Mouse (Mus musculus) liver, adult 2 months (tissue): ENCODE measurements at regions not wholly inside any gene's neighbourhood (a gene's known extent, or its start where the extent isn't known, plus 50 kb on each side); places are given as distances from the start of the nearest gene placed in this dataset.

Experiments used
- DNase-seq: peaks from one replicate; pipeline ENCODE4 v3.0.0-alpha.2; 2011; ENCODE audit warnings: low read depth, low spot score; ENCODE audit errors: extremely low read depth
- H3K27ac ChIP-seq: fragments of 200-500 bp; replicated peaks from 2 replicates; pipeline ENCODE4 v1.5.1; 2012; ENCODE audit warnings: low read depth, mild to moderate bottlenecking, control low read depth, inconsistent platforms, low read length; ENCODE audit not compliant: insufficient read depth
- H3K27me3 ChIP-seq: fragments of 200-500 bp; 2 replicates; pipeline ENCODE4 v1.6.1; 2012; ENCODE audit warnings: mild to moderate bottlenecking, moderate library complexity, low read length, inconsistent platforms; ENCODE audit not compliant: control insufficient read depth, insufficient read depth
- H3K36me3 ChIP-seq: fragments of 200-500 bp; 2 replicates; pipeline ENCODE4 v1.6.1; 2012; ENCODE audit warnings: low read length, inconsistent platforms; ENCODE audit not compliant: control insufficient read depth, insufficient read depth
- H3K4me1 ChIP-seq: fragments of 200-500 bp; 2 replicates; pipeline ENCODE4 v1.6.1; 2011; ENCODE audit warnings: low read length; ENCODE audit not compliant: control insufficient read depth, insufficient read depth
- H3K4me3 ChIP-seq: fragments of 200-500 bp; 2 replicates; pipeline ENCODE4 v1.5.1; 2011; ENCODE audit warnings: low read depth, mild to moderate bottlenecking, control low read depth, low read length, moderate library complexity; ENCODE audit not compliant: insufficient read depth
- H3K79me2 ChIP-seq: fragments of 200-500 bp; 2 replicates; pipeline ENCODE4 v1.6.1; 2012; ENCODE audit warnings: inconsistent platforms, mild to moderate bottlenecking, low read length, moderate library complexity; ENCODE audit not compliant: control insufficient read depth, insufficient read depth
- H3K9ac ChIP-seq: fragments of 200-500 bp; 2 replicates; pipeline ENCODE4 v1.6.1; 2012; ENCODE audit warnings: low read depth, mild to moderate bottlenecking, control low read depth, inconsistent platforms, low read length
- CTCF ChIP-seq: fragments of 200-500 bp; IDR thresholded peaks from 2 replicates; pipeline ENCODE4 v1.5.1; 2011; ENCODE audit warnings: low read depth, low read length, control low read depth
- POLR2A ChIP-seq: fragments of 200-500 bp; IDR thresholded peaks from 2 replicates; pipeline ENCODE4 v1.6.1; 2011; ENCODE audit warnings: low read length, control low read depth; ENCODE audit not compliant: insufficient read depth; ENCODE audit errors: extremely low read depth
- WGBS: fragments of 180-500 bp; shearing (Covaris S2); methylation state at CpG from one replicate; pipeline ENCODE4 v1.1.7; 2018; 5-methylcytosine and 5-hydroxymethylcytosine counted together

DNA sequence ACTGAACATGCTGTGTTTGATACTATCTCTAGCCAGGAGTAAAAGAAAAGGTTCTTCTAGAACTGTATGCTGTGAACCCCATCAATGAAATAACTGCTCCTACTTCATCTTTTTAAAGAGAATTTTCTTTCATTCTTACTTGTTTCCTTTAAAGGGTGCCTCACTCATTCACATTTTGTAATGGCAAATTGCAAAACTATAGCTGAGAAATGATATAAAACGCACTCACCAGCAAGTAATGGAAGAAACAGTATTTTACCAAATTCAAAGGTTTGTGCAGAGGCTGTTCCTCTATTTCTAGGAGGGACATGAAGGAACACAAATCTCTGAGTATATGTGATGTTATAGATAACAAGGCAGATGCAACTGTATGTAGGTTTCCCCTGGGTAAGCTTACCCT is 183.4 kb downstream of the Gm11146 start:
- H3K27ac ChIP-seq = no peak overlapping the region
- no peak for TF ChIP-seq POLR2A
- no peak for TF ChIP-seq CTCF
- 81% methylated on average over 1 of the region's 1 CpGs for WGBS
- no peak for DNase-seq
- no peaks in the 10 kb centered on the region for H3K27me3 ChIP-seq
- H3K4me3 ChIP-seq = no peak overlapping the region
- peaks cover 7% of the 10 kb centered on the region; the same call in 1 of the 2 replicates for H3K4me1 ChIP-seq
- H3K9ac ChIP-seq = no peak overlapping the region
- no peaks in the 10 kb centered on the region for H3K79me2 ChIP-seq
- no peaks in the 10 kb centered on the region for H3K36me3 ChIP-seq

DNA sequence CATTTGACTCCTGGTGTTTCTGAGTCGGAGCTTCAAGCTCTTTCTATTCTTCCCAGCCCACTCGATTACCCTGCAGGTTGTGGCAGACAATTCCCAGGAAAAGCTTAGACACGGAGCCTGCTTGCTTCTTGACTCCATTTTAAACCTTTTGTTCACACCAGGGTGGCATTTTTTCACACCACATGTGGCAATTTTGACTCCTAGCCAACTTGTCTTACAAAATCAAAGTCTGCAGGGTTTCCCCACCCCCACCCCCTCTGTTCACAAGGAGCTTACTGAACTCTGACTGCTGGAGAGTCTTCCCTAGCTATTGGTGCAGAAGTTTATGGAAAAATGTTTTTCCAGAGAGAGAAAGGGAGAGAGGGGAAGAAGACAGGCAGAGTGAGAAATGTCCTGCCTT is 184.1 kb downstream of the Gm11146 start:
- no peak for TF ChIP-seq CTCF
- TF ChIP-seq POLR2A = no peak
- no peak overlapping the region for H3K4me3 ChIP-seq
- no peaks in the 10 kb centered on the region for H3K79me2 ChIP-seq
- H3K4me1 ChIP-seq = peaks cover 7% of the 10 kb centered on the region; the same call in 1 of the 2 replicates
- 40% methylated on average over 3 of the region's 3 CpGs for WGBS
- peak overlapping the region; percentile 67; the same call in 1 of the 2 replicates for H3K9ac ChIP-seq
- H3K36me3 ChIP-seq = no peaks in the 10 kb centered on the region
- peak; percentile 82 for DNase-seq
- peak overlapping the region; percentile 60; the same call in 1 of the 2 replicates for H3K27ac ChIP-seq
- H3K27me3 ChIP-seq = no peaks in the 10 kb centered on the region

DNA sequence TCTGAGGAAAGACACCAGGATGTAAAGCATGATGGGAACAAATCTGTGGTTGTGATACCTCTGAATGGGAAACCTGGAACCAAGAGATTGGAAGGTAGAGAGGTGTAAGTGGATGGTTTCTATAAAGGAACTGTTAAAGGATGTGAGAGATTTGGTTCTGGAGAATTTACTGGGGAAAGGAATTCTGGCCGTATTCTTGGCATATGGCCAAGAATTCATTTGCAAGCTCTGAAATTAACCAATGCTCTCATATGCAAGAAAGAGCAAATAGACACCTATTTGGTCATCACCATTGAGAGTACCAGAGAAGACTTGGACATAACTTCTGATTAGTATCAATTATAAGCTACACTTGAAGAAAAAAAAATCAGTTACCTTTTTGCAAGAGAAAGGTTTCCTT is 187.3 kb downstream of the Gm11146 start:
- TF ChIP-seq POLR2A (no peak), CTCF (no peak)
- no peak for DNase-seq
- WGBS = 11% methylated on average over 1 of the region's 1 CpGs
- Histone ChIP-seq H3K9ac (no peak overlapping the region), H3K4me1 (peaks cover 3% of the 10 kb centered on the region; the same call in 1 of the 2 replicates), H3K27me3 (no peaks in the 10 kb centered on the region), H3K4me3 (no peak overlapping the region), H3K36me3 (no peaks in the 10 kb centered on the region), H3K79me2 (no peaks in the 10 kb centered on the region), H3K27ac (no peak overlapping the region)

DNA sequence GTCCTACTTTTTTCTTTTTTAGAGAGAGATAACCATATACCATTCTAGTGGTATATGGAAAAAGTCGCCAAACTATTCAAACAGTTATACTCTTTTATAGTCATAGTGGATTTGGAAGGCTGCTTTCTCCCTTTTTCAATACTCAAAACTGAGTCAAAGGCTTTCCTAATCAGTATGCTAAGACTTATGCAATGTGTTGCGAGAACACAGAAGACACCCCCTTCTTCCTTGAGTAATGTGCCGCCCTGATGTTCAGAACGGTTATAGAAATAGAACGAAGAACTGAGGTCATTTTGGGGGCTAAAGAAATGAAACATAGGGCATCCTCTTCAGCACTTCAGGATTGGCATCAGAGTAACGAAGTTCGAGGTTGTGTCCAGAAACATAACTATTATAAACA is 192.7 kb downstream of the Gm11146 start:
- no peak overlapping the region for H3K9ac ChIP-seq
- no peaks in the 10 kb centered on the region for H3K27me3 ChIP-seq
- no peak for TF ChIP-seq POLR2A
- no peak for TF ChIP-seq CTCF
- peaks cover 5% of the 10 kb centered on the region; the same call in 1 of the 2 replicates for H3K4me1 ChIP-seq
- no peaks in the 10 kb centered on the region for H3K79me2 ChIP-seq
- H3K27ac ChIP-seq = no peak overlapping the region
- no peak overlapping the region for H3K4me3 ChIP-seq
- WGBS = 90% methylated on average over 7 of the region's 7 CpGs
- no peak for DNase-seq
- H3K36me3 ChIP-seq = no peaks in the 10 kb centered on the region

DNA sequence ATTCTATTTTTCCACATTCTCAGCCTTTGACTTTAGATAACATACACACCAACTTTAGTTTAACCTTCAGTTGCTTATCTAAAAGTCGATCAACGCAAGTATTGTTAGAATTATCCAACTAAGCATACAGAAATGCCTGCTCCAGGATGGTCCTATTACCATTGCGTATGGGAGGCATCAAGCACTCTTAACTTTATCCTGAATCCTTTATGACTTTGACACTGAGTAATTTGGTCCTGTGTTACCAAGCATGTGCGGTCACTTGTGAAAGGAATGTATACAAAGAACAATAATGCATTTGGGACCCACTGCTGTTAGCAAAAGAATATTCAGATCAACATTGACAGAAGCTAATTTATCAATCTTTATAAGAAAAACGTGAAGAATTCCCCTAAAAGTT is 194.9 kb downstream of the Gm11146 start:
- no peaks in the 10 kb centered on the region for H3K36me3 ChIP-seq
- H3K27ac ChIP-seq = no peak overlapping the region
- no peaks in the 10 kb centered on the region for H3K27me3 ChIP-seq
- no peak for TF ChIP-seq POLR2A
- TF ChIP-seq CTCF = no peak
- no peak overlapping the region for H3K4me3 ChIP-seq
- WGBS = 93% methylated on average over 5 of the region's 5 CpGs
- no peaks in the 10 kb centered on the region for H3K79me2 ChIP-seq
- DNase-seq = no peak
- H3K9ac ChIP-seq = no peak overlapping the region
- peaks cover 5% of the 10 kb centered on the region; the same call in 1 of the 2 replicates for H3K4me1 ChIP-seq

DNA sequence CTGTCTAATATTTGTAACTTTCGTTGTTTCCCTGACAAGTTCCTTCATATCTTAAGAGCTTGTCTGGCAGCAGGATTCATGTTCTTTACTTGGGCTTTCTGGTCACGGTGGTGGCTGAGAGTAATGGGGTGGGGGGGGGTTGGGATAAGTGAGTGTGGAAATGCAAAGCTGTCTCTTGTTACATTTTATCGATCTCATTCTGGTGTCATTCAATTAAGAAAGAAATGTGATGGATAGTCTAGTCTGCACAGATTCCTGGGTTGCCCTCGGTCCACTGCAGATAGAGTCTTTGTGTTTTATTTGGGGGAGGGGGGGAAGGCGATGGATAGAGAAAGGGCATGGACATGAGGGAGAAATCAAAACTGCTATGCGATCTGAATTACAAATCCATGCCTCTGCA is 196.0 kb downstream of the Gm11146 start:
- 36% methylated on average over 6 of the region's 6 CpGs for WGBS

More for the DNA sequence above, 196.0 kb downstream of the Gm11146 start:
- H3K36me3 ChIP-seq = no peaks in the 10 kb centered on the region
- H3K79me2 ChIP-seq = no peaks in the 10 kb centered on the region
- TF ChIP-seq CTCF (no peak), POLR2A (no peak)
- no peak overlapping the region for H3K27ac ChIP-seq
- peaks cover 5% of the 10 kb centered on the region; the same call in 1 of the 2 replicates for H3K4me1 ChIP-seq
- H3K27me3 ChIP-seq = no peaks in the 10 kb centered on the region
- peak overlapping the region; percentile 13; the same call in 1 of the 2 replicates for H3K4me3 ChIP-seq
- DNase-seq = no peak
- H3K9ac ChIP-seq = no peak overlapping the region
